Mouse (Mus musculus): Measurements from ENCODE around the gene Rtp4. TPM values are rescaled to one million over a fixed set of nuclear protein-coding genes. Genes with fewer than 3 reads are reported as not detected.

The Rtp4 gene
- polyA plus RNA-seq, 1 experiment from 2014 or later = 8.4 TPM

DNA sequence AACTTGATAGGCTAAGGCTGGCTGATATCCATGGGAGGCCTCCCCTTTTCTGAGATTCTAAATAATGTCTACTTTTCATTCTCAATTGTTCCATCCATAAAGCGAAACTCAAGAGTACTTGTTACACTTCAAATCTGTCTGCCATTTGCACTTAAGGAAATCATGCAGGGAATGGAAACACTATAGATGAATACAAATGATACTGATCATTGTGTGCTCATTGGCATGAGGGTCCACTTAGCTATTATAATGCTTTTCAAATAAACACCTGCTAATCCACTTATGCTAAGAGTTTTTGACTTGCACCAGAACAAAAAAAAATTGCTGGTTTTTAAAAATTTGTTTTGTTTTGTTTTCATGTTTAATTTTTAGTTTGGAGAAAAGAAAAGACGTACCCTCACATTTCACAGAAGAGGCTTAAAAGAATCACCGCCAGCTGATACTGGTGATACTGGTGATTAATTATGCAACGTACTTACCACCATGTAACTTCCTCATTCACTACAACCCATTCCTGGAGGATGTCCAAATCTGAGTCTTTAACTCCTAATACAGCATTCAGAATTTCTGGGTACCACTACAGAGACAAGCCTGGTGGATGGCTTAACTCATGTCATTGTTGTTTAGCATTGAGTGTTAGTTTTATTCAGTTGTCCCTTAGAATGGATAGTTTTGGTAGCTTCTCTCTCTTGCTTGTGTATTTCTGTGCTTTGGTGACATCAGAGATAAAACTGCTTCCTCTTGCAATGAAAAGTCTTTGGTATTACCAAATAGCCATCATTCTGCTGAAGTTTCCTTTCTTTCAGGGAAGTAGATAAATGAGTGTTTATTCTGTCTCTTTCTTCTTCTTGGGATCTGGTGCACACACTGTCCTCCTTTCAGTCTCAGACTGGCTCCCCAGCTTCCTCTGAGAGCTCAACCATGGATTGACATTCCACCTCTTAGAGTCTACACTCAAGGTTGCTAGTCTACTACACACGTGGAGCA, 71.3 kb downstream of the Rtp4 start:
- no peak for ATAC-seq (ENCODE audit: low read depth)
- Histone ChIP-seq H3K4me2 (ENCODE audit: low read depth, low read length) (no peak overlapping the region), H3K27ac (replicated peaks; ENCODE audit: low read depth, low read length) (no peak overlapping the region), H3K36me3 (ENCODE audit: control insufficient read depth, insufficient read depth, low read length) (no peaks in the 10 kb centered on the region), H3K4me3 (ENCODE audit: low read depth, low read length) (no peak overlapping the region), H3K9ac (ENCODE audit: low read depth, low read length) (no peak overlapping the region), H3K9me3 (ENCODE audit: control insufficient read depth, low read length) (peaks cover 8% of the 10 kb centered on the region), H3K27me3 (replicated peaks; ENCODE audit: control insufficient read depth, insufficient read depth, low read length) (no peaks in the 10 kb centered on the region), H3K4me1 (ENCODE audit: control insufficient read depth, insufficient read depth, low read length) (no peaks in the 10 kb centered on the region)
- 78% methylated on average over 5 of the region's 5 CpGs for WGBS
- no peak for DNase-seq (ENCODE audit: low spot score)

DNA sequence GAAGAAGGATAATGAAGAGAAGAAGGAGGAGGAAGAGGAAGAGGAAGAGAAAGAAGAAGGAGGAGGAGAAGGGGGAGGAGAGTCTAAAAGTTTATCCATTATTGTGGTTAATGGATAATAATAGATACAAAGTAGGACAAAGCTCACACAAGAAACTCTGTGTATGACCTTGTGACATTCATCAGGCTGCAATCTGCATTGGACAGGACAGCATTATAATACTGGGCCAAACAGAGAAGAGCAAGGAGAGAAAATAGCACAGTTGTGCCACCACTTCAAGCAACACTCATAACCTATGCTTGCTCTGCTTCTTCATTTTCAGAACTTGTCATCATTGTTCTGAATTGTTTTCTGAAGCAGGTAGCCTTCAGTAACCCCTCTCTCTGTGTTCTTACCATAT, 72.4 kb downstream of the Rtp4 start:
- H3K9me3 ChIP-seq (ENCODE audit: control insufficient read depth, low read length) = peaks cover 8% of the 10 kb centered on the region
- no peak overlapping the region for H3K9ac ChIP-seq (ENCODE audit: low read depth, low read length)
- H3K27ac ChIP-seq (replicated peaks; ENCODE audit: low read depth, low read length) = no peak overlapping the region
- H3K27me3 ChIP-seq (replicated peaks; ENCODE audit: control insufficient read depth, insufficient read depth, low read length) = no peaks in the 10 kb centered on the region
- H3K4me2 ChIP-seq (ENCODE audit: low read depth, low read length) = no peak overlapping the region
- no peaks in the 10 kb centered on the region for H3K36me3 ChIP-seq (ENCODE audit: control insufficient read depth, insufficient read depth, low read length)
- no peak overlapping the region for H3K4me3 ChIP-seq (ENCODE audit: low read depth, low read length)
- ATAC-seq (ENCODE audit: low read depth) (no peak), DNase-seq (ENCODE audit: low spot score) (no peak)
- H3K4me1 ChIP-seq (ENCODE audit: control insufficient read depth, insufficient read depth, low read length) = no peaks in the 10 kb centered on the region

DNA sequence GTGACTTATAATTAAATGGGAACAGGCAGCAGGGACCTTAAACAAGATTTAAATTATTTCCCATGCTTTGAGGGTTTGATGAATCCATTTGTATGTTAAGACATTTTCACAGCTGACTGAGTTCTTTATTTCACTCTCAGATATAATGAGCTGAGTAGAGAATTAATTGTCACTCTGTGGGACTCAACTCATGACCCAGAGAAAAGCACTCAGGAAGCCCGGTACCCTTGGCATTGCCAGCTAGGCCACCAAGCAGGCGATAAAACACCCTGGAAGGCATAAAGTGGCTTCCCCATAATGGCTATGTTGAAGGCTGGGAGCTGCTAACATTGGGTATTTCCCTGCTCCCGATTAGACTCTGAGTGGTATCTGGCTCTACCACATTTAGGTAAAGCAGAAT, 76.6 kb downstream of the Rtp4 start:
- H3K4me3 ChIP-seq (ENCODE audit: low read depth, low read length) = no peak overlapping the region
- H3K9me3 ChIP-seq (ENCODE audit: control insufficient read depth, low read length) = no peaks in the 10 kb centered on the region
- no peaks in the 10 kb centered on the region for H3K27me3 ChIP-seq (replicated peaks; ENCODE audit: control insufficient read depth, insufficient read depth, low read length)
- no peaks in the 10 kb centered on the region for H3K4me1 ChIP-seq (ENCODE audit: control insufficient read depth, insufficient read depth, low read length)
- H3K27ac ChIP-seq (replicated peaks; ENCODE audit: low read depth, low read length) = no peak overlapping the region
- no peaks in the 10 kb centered on the region for H3K36me3 ChIP-seq (ENCODE audit: control insufficient read depth, insufficient read depth, low read length)
- H3K4me2 ChIP-seq (ENCODE audit: low read depth, low read length) = no peak overlapping the region
- 83% methylated on average over 3 of the region's 3 CpGs for WGBS
- H3K9ac ChIP-seq (ENCODE audit: low read depth, low read length) = no peak overlapping the region
- no peak for ATAC-seq (ENCODE audit: low read depth)
- DNase-seq (ENCODE audit: low spot score) = peak; percentile 39

- H3K36me3 ChIP-seq (ENCODE audit: control insufficient read depth, insufficient read depth, low read length) = no peaks in the 10 kb centered on the region
These were observed 77.9 kb downstream of the Rtp4 start for GRCm38 (mm10) chr16:23597968-23598367.

DNA sequence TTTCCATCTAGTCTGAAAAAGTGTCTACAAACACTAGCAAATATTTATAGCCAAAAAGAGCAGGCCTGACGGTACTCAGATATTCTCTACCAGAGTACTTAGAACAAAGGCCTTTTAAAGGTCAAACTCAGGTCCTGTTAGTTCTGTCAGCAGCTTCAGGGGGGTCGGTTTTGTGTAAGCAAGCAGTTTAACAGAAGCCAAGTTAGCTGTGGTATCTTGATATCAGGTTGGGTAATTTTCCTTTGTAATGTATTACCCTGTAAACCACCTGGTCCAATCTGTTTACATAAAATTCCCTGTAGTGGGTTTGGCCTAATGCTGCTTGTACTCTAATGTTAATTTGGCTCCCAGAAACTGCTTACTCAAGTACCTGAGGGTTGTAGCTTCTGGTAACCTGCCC, 86.1 kb downstream of the Rtp4 start:
- 82% methylated on average over 2 of the region's 2 CpGs for WGBS
- no peak overlapping the region for H3K27ac ChIP-seq (replicated peaks; ENCODE audit: low read depth, low read length)
- H3K4me1 ChIP-seq (ENCODE audit: control insufficient read depth, insufficient read depth, low read length) = 0 out of 2 replicates have a peak, but pooled peaks cover 4% of the 10 kb centered on the region
- H3K27me3 ChIP-seq (replicated peaks; ENCODE audit: control insufficient read depth, insufficient read depth, low read length) = no peaks in the 10 kb centered on the region
- H3K9me3 ChIP-seq (ENCODE audit: control insufficient read depth, low read length) = no peaks in the 10 kb centered on the region
- H3K4me3 ChIP-seq (ENCODE audit: low read depth, low read length) = no peak overlapping the region
- H3K4me2 ChIP-seq (ENCODE audit: low read depth, low read length) = no peak overlapping the region
- no peak for ATAC-seq (ENCODE audit: low read depth)
- H3K36me3 ChIP-seq (ENCODE audit: control insufficient read depth, insufficient read depth, low read length) = no peaks in the 10 kb centered on the region
- DNase-seq (ENCODE audit: low spot score) = no peak
- no peak overlapping the region for H3K9ac ChIP-seq (ENCODE audit: low read depth, low read length)

More at GRCm38 (mm10) chr16:23597968-23598367, 77.9 kb downstream of the Rtp4 start:
- no peaks in the 10 kb centered on the region for H3K9me3 ChIP-seq (ENCODE audit: control insufficient read depth, low read length)
- no peak overlapping the region for H3K27ac ChIP-seq (replicated peaks; ENCODE audit: low read depth, low read length)
- no peaks in the 10 kb centered on the region for H3K4me1 ChIP-seq (ENCODE audit: control insufficient read depth, insufficient read depth, low read length)
- no peaks in the 10 kb centered on the region for H3K27me3 ChIP-seq (replicated peaks; ENCODE audit: control insufficient read depth, insufficient read depth, low read length)
- no peak overlapping the region for H3K9ac ChIP-seq (ENCODE audit: low read depth, low read length)
- no peak overlapping the region for H3K4me2 ChIP-seq (ENCODE audit: low read depth, low read length)
- ATAC-seq (ENCODE audit: low read depth) = no peak
- H3K4me3 ChIP-seq (ENCODE audit: low read depth, low read length) = no peak overlapping the region
- DNase-seq (ENCODE audit: low spot score) = no peak

DNA sequence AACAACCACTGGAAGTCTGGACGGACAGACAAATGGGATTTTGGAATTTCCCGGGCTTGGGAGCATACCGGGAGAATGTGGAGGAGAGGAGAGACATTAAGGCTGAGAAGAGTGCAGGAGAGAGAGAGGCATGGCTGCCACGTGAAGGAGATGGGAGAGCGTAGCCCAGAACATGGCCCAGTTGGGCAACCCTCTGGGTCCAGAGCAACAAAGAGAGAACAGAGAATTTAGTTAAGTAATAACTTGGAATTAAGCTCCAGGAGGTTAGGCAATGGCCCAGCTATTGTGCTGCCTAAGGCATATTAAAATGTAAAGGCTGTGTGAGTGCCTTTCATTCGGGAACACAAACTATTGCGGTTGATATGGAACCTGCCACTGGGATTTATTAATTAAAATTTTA, 86.6 kb downstream of the Rtp4 start:
- ATAC-seq (ENCODE audit: low read depth) (no peak), DNase-seq (ENCODE audit: low spot score) (no peak)
- Histone ChIP-seq H3K4me1 (ENCODE audit: control insufficient read depth, insufficient read depth, low read length) (0 out of 2 replicates have a peak, but pooled peaks cover 4% of the 10 kb centered on the region), H3K36me3 (ENCODE audit: control insufficient read depth, insufficient read depth, low read length) (no peaks in the 10 kb centered on the region), H3K27ac (replicated peaks; ENCODE audit: low read depth, low read length) (no peak overlapping the region), H3K9me3 (ENCODE audit: control insufficient read depth, low read length) (no peaks in the 10 kb centered on the region), H3K9ac (ENCODE audit: low read depth, low read length) (no peak overlapping the region), H3K4me3 (ENCODE audit: low read depth, low read length) (no peak overlapping the region), H3K27me3 (replicated peaks; ENCODE audit: control insufficient read depth, insufficient read depth, low read length) (no peaks in the 10 kb centered on the region), H3K4me2 (ENCODE audit: low read depth, low read length) (no peak overlapping the region)
- 91% methylated on average over 7 of the region's 7 CpGs for WGBS

GRCm38 (mm10) chr16:23607911-23608410, 87.9 kb downstream of the Rtp4 start:
- H3K4me3 ChIP-seq (ENCODE audit: low read depth, low read length) = no peak overlapping the region
- H3K36me3 ChIP-seq (ENCODE audit: control insufficient read depth, insufficient read depth, low read length) = no peaks in the 10 kb centered on the region
- H3K9ac ChIP-seq (ENCODE audit: low read depth, low read length) = no peak overlapping the region
- H3K27me3 ChIP-seq (replicated peaks; ENCODE audit: control insufficient read depth, insufficient read depth, low read length) = no peaks in the 10 kb centered on the region
- no peaks in the 10 kb centered on the region for H3K9me3 ChIP-seq (ENCODE audit: control insufficient read depth, low read length)
- H3K27ac ChIP-seq (replicated peaks; ENCODE audit: low read depth, low read length) = no peak overlapping the region
- no peak overlapping the region for H3K4me2 ChIP-seq (ENCODE audit: low read depth, low read length)
- DNase-seq (ENCODE audit: low spot score) = peak; percentile 32
- no peak for ATAC-seq (ENCODE audit: low read depth)
- H3K4me1 ChIP-seq (ENCODE audit: control insufficient read depth, insufficient read depth, low read length) = 0 out of 2 replicates have a peak, but pooled peaks cover 4% of the 10 kb centered on the region
- 28% methylated on average over 1 of the region's 1 CpGs for WGBS

DNA sequence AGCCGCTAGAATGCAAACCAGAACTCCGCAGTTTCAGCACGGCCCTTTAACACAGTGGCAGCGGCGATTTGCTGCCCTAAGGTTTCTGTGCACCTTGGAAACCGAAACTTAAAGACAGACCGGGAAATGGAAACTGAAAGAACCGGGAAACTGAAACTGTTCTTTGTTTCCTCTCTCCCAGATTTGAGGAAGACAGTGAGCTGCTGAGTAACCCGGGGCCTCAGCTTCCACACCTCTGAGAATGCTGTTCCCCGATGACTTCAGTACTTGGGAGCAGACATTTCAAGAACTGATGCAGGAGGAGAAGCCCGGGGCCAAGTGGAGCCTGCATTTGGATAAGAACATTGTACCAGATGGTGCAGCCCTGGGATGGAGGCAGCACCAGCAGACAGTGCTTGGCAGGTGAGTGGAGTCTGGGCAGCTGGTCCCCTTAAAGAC, 89.7 kb downstream of the Rtp4 start:
- 22% methylated on average over 11 of the region's 11 CpGs for WGBS
- Histone ChIP-seq H3K4me1 (ENCODE audit: control insufficient read depth, insufficient read depth, low read length) (0 out of 2 replicates have a peak, but pooled peaks cover 4% of the 10 kb centered on the region), H3K4me2 (ENCODE audit: low read depth, low read length) (peak overlapping the region; percentile 43), H3K36me3 (ENCODE audit: control insufficient read depth, insufficient read depth, low read length) (no peaks in the 10 kb centered on the region), H3K9me3 (ENCODE audit: control insufficient read depth, low read length) (no peaks in the 10 kb centered on the region), H3K27ac (replicated peaks; ENCODE audit: low read depth, low read length) (no peak overlapping the region), H3K9ac (ENCODE audit: low read depth, low read length) (peak overlapping the region; percentile 43; the same call in 1 of the 2 replicates), H3K4me3 (ENCODE audit: low read depth, low read length) (peak overlapping the region; percentile 18), H3K27me3 (replicated peaks; ENCODE audit: control insufficient read depth, insufficient read depth, low read length) (no peaks in the 10 kb centered on the region)
- DNase-seq (ENCODE audit: low spot score) = peak; percentile 32
- no peak for ATAC-seq (ENCODE audit: low read depth)
